In genomic region chr8:84331562-84331961, GRCm38 (mm10) we compare ENCODE assay signal across 18 mouse cellular contexts. TPM values are rescaled to one million over a fixed set of nuclear protein-coding genes. Genes with fewer than 3 reads are reported as not detected.
A peak's percentile ranks its signal among the peaks of the same experiment; 100 is the strongest.
DNase-seq lines count a peak whose midpoint lies in the region.
"Had no signal": no experiment of that assay in that cellular context is flagged by ENCODE, and none has a peak within 500 bp of the region (broad histone marks: within the 10 kb centered on the region; RNA-seq: fewer than 3 reads in every experiment).

No protein-coding gene starts in this region.

- DNase-seq in left cerebral cortex, postnatal 14 days (ENCODE audit: low spot score in 2 of 2): peak; percentile 14 to 26
- DNase-seq in left cerebral cortex, postnatal 36 days (ENCODE audit: low spot score in 2 of 2): no peak
- peak; percentile 21 for DNase-seq in NIH3T3 (ENCODE audit: low read depth)
- DNase-seq in brain, adult 2 months (ENCODE audit: low read depth, low spot score): peak; percentile 38
- DNase-seq in heart, postnatal 4 days: no peak
- no peak for DNase-seq in embryo, embryonic 10.5 days (ENCODE audit: low spot score)
- DNase-seq: adrenal gland, adult 2 months; adrenal gland, adult 8-10 months; adrenal gland, postnatal 10 days; adrenal gland, postnatal 14 days; adrenal gland, postnatal 25 days; adrenal gland, postnatal 36 days; B cell, adult 2 months; cerebellum, adult 11 months; cerebellum, adult 11-12 months; cerebellum, adult 18-20 months; cerebellum, adult 2 months; cerebellum, adult 8-10 months had no signal

- intact Hi-C loops in left cerebral cortex, postnatal 14 days (cut with DNase I): no loop called here
- intact Hi-C loops in left cerebral cortex, postnatal 36 days (cut with DNase I): no loop called here

RNA-seq across cellular contexts. Expression of gene Cacna1a, which starts 56.7 kb away (rescaled TPM):
- 100 to 1,000 TPM; 288 to 326 TPM for total RNA-seq in left cerebral cortex, postnatal 14 days (2021)
- 100 to 1,000 TPM; 219 to 272 TPM for total RNA-seq in left cerebral cortex, postnatal 36 days (2021)
- 1 to 10 TPM; 6.6 to 8.0 TPM for total RNA-seq in heart, postnatal 4 days (2021)

Comparison
In these comparisons a context has a peak if more than half of its experiments do, and no peak if none do; other contexts are left out.
1. DNase-seq: peak in left cerebral cortex, postnatal 14 days (2 of 2), NIH3T3 (single experiment) and brain, adult 2 months (single experiment); none in left cerebral cortex, postnatal 36 days (0 of 2), heart, postnatal 4 days (single experiment) and embryo, embryonic 10.5 days (single experiment).
2. RNA of gene Cacna1a, which starts 56.7 kb away (total RNA-seq): 288 to 326 TPM in left cerebral cortex, postnatal 14 days and 219 to 272 TPM in left cerebral cortex, postnatal 36 days; 6.6 to 8.0 TPM in heart, postnatal 4 days; every median in the first group is over 10 times any median in the second.